Mouse (Mus musculus) liver, postnatal 0 days (tissue): ENCODE measurements around the gene Spg20. TPM values are rescaled to one million over a fixed set of nuclear protein-coding genes. Genes with fewer than 3 reads are reported as not detected.
A peak's percentile ranks its signal among the peaks of the same experiment; 100 is the strongest.

ENCODE experiments used
- ATAC-seq: fragments of 200-750 bp; cut with Nextera tagmentation; 2 replicates; pipeline ENCODE4 v1.8.0; 2017; ENCODE audit warnings: mild to moderate bottlenecking, moderate library complexity
- DNase-seq: peaks from one replicate; pipeline ENCODE4 v3.0.0-alpha.2; 2016
- H3K27ac ChIP-seq: fragments of 300-500 bp; sonication (generic); 2 replicates; pipeline ENCODE4 v1.5.1; 2014; ENCODE audit warnings: antibody characterized with exemption, moderate library complexity, mild to moderate bottlenecking, low read depth
- H3K27me3 ChIP-seq: fragments of 300-500 bp; sonication (generic); 2 replicates; pipeline ENCODE4 v1.6.1; 2014; ENCODE audit warnings: low read length, control low read depth, mixed read lengths; ENCODE audit not compliant: insufficient read depth
- H3K36me3 ChIP-seq: fragments of 300-500 bp; sonication (generic); replicated peaks from 2 replicates; pipeline ENCODE4 v1.6.1; 2014; ENCODE audit warnings: mild to moderate bottlenecking, control low read depth, low read length, moderate library complexity, mixed read lengths; ENCODE audit not compliant: insufficient read depth
- H3K4me1 ChIP-seq: fragments of 300-500 bp; sonication (generic); 2 replicates; pipeline ENCODE4 v1.6.1; 2014; ENCODE audit warnings: antibody characterized with exemption, mild to moderate bottlenecking, control low read depth; ENCODE audit not compliant: insufficient read depth
- H3K4me2 ChIP-seq: fragments of 300-500 bp; sonication (generic); 2 replicates; pipeline ENCODE4 v1.6.1; 2014; ENCODE audit warnings: low read depth, mild to moderate bottlenecking, low read length, moderate library complexity, mixed read lengths
- H3K4me3 ChIP-seq: fragments of 300-500 bp; sonication (generic); 2 replicates; pipeline ENCODE4 v1.5.1; 2014; ENCODE audit warnings: low read depth, low read length
- H3K9ac ChIP-seq: fragments of 300-500 bp; sonication (generic); replicated peaks from 2 replicates; pipeline ENCODE4 v1.6.1; 2014; ENCODE audit warnings: mild to moderate bottlenecking, moderate library complexity
- H3K9me3 ChIP-seq: fragments of 300-500 bp; sonication (generic); 2 replicates; pipeline ENCODE4 v1.6.1; 2016; ENCODE audit warnings: mild to moderate bottlenecking, control low read depth, low read length, mixed read lengths
- CTCF ChIP-seq: sonication (generic); IDR thresholded peaks from 2 replicates; pipeline ENCODE4 v1.5.1; 2016; ENCODE audit warnings: antibody characterized with exemption, low read depth
- EP300 ChIP-seq: IDR thresholded peaks from 2 replicates; pipeline ENCODE4 v1.6.1; 2016; ENCODE audit warnings: antibody characterized with exemption, low read depth, mild to moderate bottlenecking
- WGBS: fragments of 180-500 bp; shearing (Covaris S2); extraction: QIAGEN DNeasy Blood & Tissue Kit; methylation state at CpG from one replicate; pipeline ENCODE4 v1.1.7; 2014; ENCODE audit not compliant: insufficient replicate concordance; 5-methylcytosine and 5-hydroxymethylcytosine counted together
- polyA plus RNA-seq: library from polyadenylated mRNA; unstranded; fragments of >200 nt; fragmentation: Nextera tagmentation; extraction: Ambion mirVana; gene quantifications from 2 replicates; pipeline ENCODE4 v1.2.1, GENCODE M21; 2015

The Spg20 gene
- polyA plus RNA-seq, 1 experiment from 2014 or later, result 10.6 TPM

DNA sequence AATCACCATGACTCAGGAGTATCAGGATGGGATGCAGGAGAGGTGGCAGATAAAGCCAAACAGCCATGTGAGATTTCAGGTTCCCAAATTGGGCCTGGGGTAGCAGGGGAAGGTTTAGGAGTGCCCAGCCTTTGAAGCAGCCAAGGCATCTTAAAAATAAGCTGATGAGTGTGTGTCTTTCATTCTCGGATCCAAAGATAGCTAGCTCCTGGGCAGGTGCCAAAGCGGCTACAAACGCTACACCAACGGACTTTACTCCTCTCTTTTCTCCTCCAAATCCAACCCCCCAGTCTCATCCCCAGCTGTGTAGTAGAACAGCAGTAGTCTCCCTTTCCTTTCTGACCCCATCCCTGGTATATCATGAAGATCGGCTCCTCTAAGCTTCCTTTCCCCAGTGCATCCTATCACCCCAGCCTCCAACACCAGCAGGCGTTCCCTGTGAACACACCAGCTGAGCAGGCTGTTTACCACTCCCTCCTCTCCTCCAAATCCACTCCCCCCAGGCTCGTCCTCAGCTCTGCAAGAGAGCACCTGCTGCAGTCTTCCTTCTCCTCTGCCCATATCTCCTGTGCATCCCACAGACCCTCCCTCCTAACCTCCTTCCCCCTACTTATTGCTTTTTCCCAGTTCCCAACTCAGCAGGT, 44.0 kb upstream of the Spg20 start:
- Histone ChIP-seq H3K4me3 (no peak overlapping the region), H3K27me3 (no peaks in the 10 kb centered on the region), H3K4me2 (no peak overlapping the region), H3K9me3 (no peaks in the 10 kb centered on the region), H3K4me1 (no peaks in the 10 kb centered on the region), H3K36me3 (no peaks in the 10 kb centered on the region), H3K27ac (no peak overlapping the region), H3K9ac (no peak overlapping the region)
- no peak for DNase-seq
- WGBS, result 32% methylated on average over 7 of the region's 7 CpGs
- TF ChIP-seq EP300, result no peak
- no peak for TF ChIP-seq CTCF
- ATAC-seq, result no peak

DNA sequence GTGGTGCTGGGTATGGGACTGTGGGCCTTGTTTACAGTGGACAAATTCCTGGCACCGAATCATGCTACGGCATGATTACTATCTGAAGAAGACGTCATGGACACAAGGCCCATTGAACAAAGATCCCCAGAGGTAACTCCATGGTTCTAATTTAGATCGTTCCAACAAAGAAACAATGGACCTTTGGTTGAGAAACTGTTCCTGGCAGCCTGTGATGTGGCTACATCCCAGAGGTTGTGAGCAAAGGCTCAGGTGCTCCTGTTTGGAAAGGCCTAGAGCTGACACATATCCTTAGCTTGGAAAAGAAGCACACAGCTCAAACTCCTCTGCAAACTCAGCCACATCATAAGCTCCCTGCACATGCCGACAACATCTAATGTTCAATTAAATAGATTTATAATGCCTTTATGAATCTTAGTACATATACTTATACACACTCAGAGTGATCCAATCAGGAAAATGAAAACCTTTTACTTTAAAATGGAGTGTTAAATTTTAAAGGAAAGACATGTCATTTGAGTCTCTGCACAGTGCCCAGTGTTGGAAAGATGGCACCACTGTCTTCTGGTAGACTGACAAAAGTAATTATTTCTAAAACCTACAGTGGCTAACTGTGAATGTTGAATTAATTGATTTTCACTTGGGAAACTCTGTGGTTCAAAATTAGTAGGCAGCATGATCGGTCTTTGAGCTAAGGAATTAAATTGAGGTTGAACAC, 37.2 kb upstream of the Spg20 start:
- H3K9me3 ChIP-seq, result no peaks in the 10 kb centered on the region
- no peaks in the 10 kb centered on the region for H3K36me3 ChIP-seq
- H3K4me1 ChIP-seq, result no peaks in the 10 kb centered on the region
- H3K27ac ChIP-seq, result no peak overlapping the region
- H3K4me2 ChIP-seq, result no peak overlapping the region
- DNase-seq (no peak), ATAC-seq (no peak)
- TF ChIP-seq CTCF (no peak), EP300 (no peak)
- WGBS, result 75% methylated on average over 6 of the region's 6 CpGs
- no peak overlapping the region for H3K9ac ChIP-seq
- no peaks in the 10 kb centered on the region for H3K27me3 ChIP-seq
- H3K4me3 ChIP-seq, result no peak overlapping the region

DNA sequence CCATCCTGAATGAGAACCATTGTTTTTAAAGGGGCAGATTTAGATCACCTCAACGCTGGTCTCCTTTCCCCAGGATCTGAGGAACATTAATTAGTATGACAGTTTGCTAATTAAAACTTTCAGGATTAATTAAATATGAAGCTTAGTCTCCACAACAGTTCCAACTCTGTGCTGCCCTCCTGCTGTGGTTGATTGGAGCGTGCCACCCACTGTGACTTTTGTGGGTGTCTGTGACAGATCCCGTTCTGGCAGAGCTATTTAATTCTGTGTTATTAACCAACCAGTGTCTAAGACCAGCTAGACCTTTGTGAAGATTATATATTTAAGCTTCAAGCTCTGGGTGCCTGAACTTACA, 36.6 kb upstream of the Spg20 start:
- Histone ChIP-seq H3K27me3 (no peaks in the 10 kb centered on the region), H3K36me3 (no peaks in the 10 kb centered on the region), H3K9me3 (no peaks in the 10 kb centered on the region), H3K27ac (no peak overlapping the region), H3K4me3 (no peak overlapping the region), H3K9ac (no peak overlapping the region), H3K4me2 (no peak overlapping the region), H3K4me1 (no peaks in the 10 kb centered on the region)
- 71% methylated on average over 3 of the region's 3 CpGs for WGBS
- TF ChIP-seq EP300 (no peak), CTCF (no peak)
- no peak for ATAC-seq
- DNase-seq, result no peak

DNA sequence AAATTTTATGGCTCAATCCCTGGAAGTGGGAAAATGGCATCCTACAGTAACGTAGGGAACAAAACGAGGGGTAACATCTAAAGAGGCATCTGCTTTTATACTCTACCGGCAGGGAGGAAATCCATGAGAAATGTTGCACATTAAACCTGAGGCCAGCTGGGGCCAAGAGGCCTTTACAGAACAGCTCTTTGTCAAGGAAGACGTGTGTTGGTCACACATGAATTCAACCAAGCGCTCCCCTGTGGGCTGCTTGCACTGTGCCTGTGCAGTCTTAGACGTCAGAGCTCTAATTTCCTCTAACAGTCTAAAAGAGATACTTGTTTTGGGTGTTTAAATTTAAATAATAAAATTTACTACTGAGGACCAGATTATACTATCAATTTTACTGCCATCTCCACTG, 33.7 kb upstream of the Spg20 start:
- Histone ChIP-seq H3K4me2 (no peak overlapping the region), H3K4me3 (no peak overlapping the region), H3K27me3 (no peaks in the 10 kb centered on the region), H3K9me3 (no peaks in the 10 kb centered on the region), H3K36me3 (no peaks in the 10 kb centered on the region), H3K9ac (no peak overlapping the region), H3K27ac (no peak overlapping the region), H3K4me1 (no peaks in the 10 kb centered on the region)
- 64% methylated on average over 6 of the region's 6 CpGs for WGBS
- DNase-seq, result no peak
- TF ChIP-seq CTCF (no peak), EP300 (no peak)
- no peak for ATAC-seq

DNA sequence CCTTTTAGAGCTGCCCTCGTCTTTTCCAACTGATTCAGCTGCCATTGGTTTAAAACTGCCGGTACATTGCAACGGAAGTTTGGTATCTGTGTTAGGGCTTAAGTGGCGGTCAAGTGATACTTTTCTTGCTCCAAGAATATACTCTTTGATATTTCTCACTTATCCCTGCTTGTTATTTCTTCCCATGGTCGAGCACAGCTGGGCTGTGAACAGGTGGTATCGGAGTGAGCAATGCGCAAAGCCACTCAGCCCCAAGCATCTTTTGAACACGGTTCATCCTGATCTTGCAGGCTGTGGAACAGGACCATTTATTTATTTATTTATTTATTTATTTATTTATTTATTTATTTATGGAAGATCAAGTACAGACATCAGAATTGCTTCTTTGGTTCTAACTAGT, 32.3 kb upstream of the Spg20 start:
- Histone ChIP-seq H3K9ac (no peak overlapping the region), H3K27ac (no peak overlapping the region), H3K4me1 (no peaks in the 10 kb centered on the region), H3K27me3 (no peaks in the 10 kb centered on the region), H3K4me3 (no peak overlapping the region), H3K36me3 (no peaks in the 10 kb centered on the region), H3K4me2 (no peak overlapping the region), H3K9me3 (no peaks in the 10 kb centered on the region)
- no peak for ATAC-seq
- TF ChIP-seq CTCF (no peak), EP300 (no peak)
- no peak for DNase-seq
- 72% methylated on average over 8 of the region's 8 CpGs for WGBS

DNA sequence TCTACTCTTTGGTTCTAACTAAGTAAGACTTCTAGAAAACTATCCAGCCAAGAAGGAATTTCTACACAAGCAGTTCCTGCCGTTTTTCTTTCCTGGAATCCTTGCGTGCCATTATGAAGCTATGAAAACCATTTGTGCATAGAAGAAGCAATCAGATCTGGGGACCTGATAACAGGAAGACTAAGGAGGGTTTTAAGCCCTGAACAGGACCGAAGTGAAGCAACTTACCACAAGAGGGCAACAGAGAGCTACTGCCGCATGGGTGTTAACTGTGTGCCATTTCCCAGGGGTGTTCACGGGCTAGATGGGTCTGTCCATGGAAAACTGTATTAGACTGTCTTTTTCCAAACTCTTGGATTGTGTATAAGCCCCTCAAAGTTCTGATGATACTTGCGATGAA, 31.9 kb upstream of the Spg20 start:
- peak; percentile 93 for TF ChIP-seq CTCF
- no peak for TF ChIP-seq EP300
- DNase-seq (peak; percentile 67), ATAC-seq (peak; percentile 70)
- Histone ChIP-seq H3K9me3 (no peaks in the 10 kb centered on the region), H3K4me3 (no peak overlapping the region), H3K9ac (no peak overlapping the region), H3K27me3 (no peaks in the 10 kb centered on the region), H3K4me1 (no peaks in the 10 kb centered on the region), H3K4me2 (no peak overlapping the region), H3K27ac (no peak overlapping the region), H3K36me3 (no peaks in the 10 kb centered on the region)
- WGBS, result 16% methylated on average over 6 of the region's 6 CpGs
